Mouse (Mus musculus): ENCODE data around the gene Rfk. TPM values are rescaled to one million over a fixed set of nuclear protein-coding genes. Genes with fewer than 3 reads are reported as not detected.

Rfk gene
- polyA plus RNA-seq, 1 experiment, result 15.3 TPM

- Histone ChIP-seq H3K27me3 (ENCODE audit: control insufficient read depth, insufficient read depth, insufficient read length) (no peaks in the 10 kb centered on the region), H3K79me3 (ENCODE audit: low read depth) (no peaks in the 10 kb centered on the region), H3ac (ENCODE audit: control insufficient read depth, insufficient read length, low read depth) (no peak overlapping the region), H3K79me2 (ENCODE audit: control insufficient read depth, insufficient read depth) (no peaks in the 10 kb centered on the region), H3K4me3 (ENCODE audit: insufficient read depth, poor library complexity, severe bottlenecking) (no peak overlapping the region), H3K36me3 (ENCODE audit: control insufficient read depth, insufficient read depth) (no peaks in the 10 kb centered on the region)
- TF ChIP-seq CTCF (IDR thresholded peaks at IDR 0.05; ENCODE audit: control insufficient read depth, insufficient read depth, insufficient read length), result no peak
- no peak for TF ChIP-seq CEBPB (IDR thresholded peaks at IDR 0.05; ENCODE audit: low read depth)
- no peak for TF ChIP-seq MYOG (IDR thresholded peaks at IDR 0.05; ENCODE audit: control insufficient read depth, extremely low read depth, insufficient read length)
- no peak for TF ChIP-seq MYOD1 (IDR thresholded peaks at IDR 0.05; ENCODE audit: control insufficient read depth, insufficient read length, low read depth)
- no peak for TF ChIP-seq USF1 (IDR thresholded peaks at IDR 0.05; ENCODE audit: low read depth)
- no peak for TF ChIP-seq FOSL1 (IDR thresholded peaks at IDR 0.05; ENCODE audit: insufficient read depth, low read length, poor library complexity, severe bottlenecking)
- TF ChIP-seq MAX (IDR thresholded peaks at IDR 0.05), result no peak
These were observed 16.7 kb downstream of the Rfk start for GRCm38 (mm10) chr19:17410465-17411065.

GRCm38 (mm10) chr19:17412915-17413459 is 19.1 kb downstream of the Rfk start:
- TF ChIP-seq MYOD1 (IDR thresholded peaks at IDR 0.05; ENCODE audit: control insufficient read depth, insufficient read length, low read depth), result no peak
- no peak for TF ChIP-seq CTCF (IDR thresholded peaks at IDR 0.05; ENCODE audit: control insufficient read depth, insufficient read depth, insufficient read length)
- TF ChIP-seq CEBPB (IDR thresholded peaks at IDR 0.05; ENCODE audit: low read depth), result no peak
- TF ChIP-seq MAX (IDR thresholded peaks at IDR 0.05), result no peak
- TF ChIP-seq MYOG (IDR thresholded peaks at IDR 0.05; ENCODE audit: control insufficient read depth, extremely low read depth, insufficient read length), result no peak
- TF ChIP-seq USF1 (IDR thresholded peaks at IDR 0.05; ENCODE audit: low read depth), result no peak
- no peak for TF ChIP-seq FOSL1 (IDR thresholded peaks at IDR 0.05; ENCODE audit: insufficient read depth, low read length, poor library complexity, severe bottlenecking)
- H3ac ChIP-seq (ENCODE audit: control insufficient read depth, insufficient read length, low read depth), result no peak overlapping the region
- H3K27me3 ChIP-seq (ENCODE audit: control insufficient read depth, insufficient read depth, insufficient read length), result no peaks in the 10 kb centered on the region
- H3K79me2 ChIP-seq (ENCODE audit: control insufficient read depth, insufficient read depth), result no peaks in the 10 kb centered on the region
- H3K36me3 ChIP-seq (ENCODE audit: control insufficient read depth, insufficient read depth), result no peaks in the 10 kb centered on the region
- H3K4me3 ChIP-seq (ENCODE audit: insufficient read depth, poor library complexity, severe bottlenecking), result no peak overlapping the region
- H3K79me3 ChIP-seq (ENCODE audit: low read depth), result no peaks in the 10 kb centered on the region

- H3K79me2 ChIP-seq (ENCODE audit: control insufficient read depth, insufficient read depth), result no peaks in the 10 kb centered on the region
- H3K4me3 ChIP-seq (ENCODE audit: insufficient read depth, poor library complexity, severe bottlenecking), result no peak overlapping the region
- H3K79me3 ChIP-seq (ENCODE audit: low read depth), result no peaks in the 10 kb centered on the region
- H3K27me3 ChIP-seq (ENCODE audit: control insufficient read depth, insufficient read depth, insufficient read length), result no peaks in the 10 kb centered on the region
- H3K36me3 ChIP-seq (ENCODE audit: control insufficient read depth, insufficient read depth), result no peaks in the 10 kb centered on the region
- TF ChIP-seq MYOD1 (IDR thresholded peaks at IDR 0.05; ENCODE audit: control insufficient read depth, insufficient read length, low read depth) (no peak), MYOG (IDR thresholded peaks at IDR 0.05; ENCODE audit: control insufficient read depth, extremely low read depth, insufficient read length) (no peak), FOSL1 (IDR thresholded peaks at IDR 0.05; ENCODE audit: insufficient read depth, low read length, poor library complexity, severe bottlenecking) (no peak), USF1 (IDR thresholded peaks at IDR 0.05; ENCODE audit: low read depth) (no peak), CTCF (IDR thresholded peaks at IDR 0.05; ENCODE audit: control insufficient read depth, insufficient read depth, insufficient read length) (no peak), CEBPB (IDR thresholded peaks at IDR 0.05; ENCODE audit: low read depth) (no peak), MAX (IDR thresholded peaks at IDR 0.05) (no peak)
- no peak overlapping the region for H3ac ChIP-seq (ENCODE audit: control insufficient read depth, insufficient read length, low read depth)
These were observed 24.0 kb downstream of the Rfk start for GRCm38 (mm10) chr19:17417855-17418254.

GRCm38 (mm10) chr19:17423306-17423705 is 29.5 kb downstream of the Rfk start:
- Histone ChIP-seq H3K79me3 (ENCODE audit: low read depth) (no peaks in the 10 kb centered on the region), H3K27me3 (ENCODE audit: control insufficient read depth, insufficient read depth, insufficient read length) (peaks cover 3% of the 10 kb centered on the region), H3K4me3 (ENCODE audit: insufficient read depth, poor library complexity, severe bottlenecking) (no peak overlapping the region), H3ac (ENCODE audit: control insufficient read depth, insufficient read length, low read depth) (no peak overlapping the region), H3K79me2 (ENCODE audit: control insufficient read depth, insufficient read depth) (no peaks in the 10 kb centered on the region), H3K36me3 (ENCODE audit: control insufficient read depth, insufficient read depth) (no peaks in the 10 kb centered on the region)
- no peak for TF ChIP-seq FOSL1 (IDR thresholded peaks at IDR 0.05; ENCODE audit: insufficient read depth, low read length, poor library complexity, severe bottlenecking)
- no peak for TF ChIP-seq MYOD1 (IDR thresholded peaks at IDR 0.05; ENCODE audit: control insufficient read depth, insufficient read length, low read depth)
- TF ChIP-seq USF1 (IDR thresholded peaks at IDR 0.05; ENCODE audit: low read depth), result no peak
- TF ChIP-seq CTCF (IDR thresholded peaks at IDR 0.05; ENCODE audit: control insufficient read depth, insufficient read depth, insufficient read length), result no peak
- TF ChIP-seq CEBPB (IDR thresholded peaks at IDR 0.05; ENCODE audit: low read depth), result no peak
- TF ChIP-seq MYOG (IDR thresholded peaks at IDR 0.05; ENCODE audit: control insufficient read depth, extremely low read depth, insufficient read length), result no peak
- no peak for TF ChIP-seq MAX (IDR thresholded peaks at IDR 0.05)

- Histone ChIP-seq H3K79me2 (ENCODE audit: control insufficient read depth, insufficient read depth) (no peaks in the 10 kb centered on the region), H3K79me3 (ENCODE audit: low read depth) (no peaks in the 10 kb centered on the region), H3K27me3 (ENCODE audit: control insufficient read depth, insufficient read depth, insufficient read length) (peaks cover 3% of the 10 kb centered on the region), H3K36me3 (ENCODE audit: control insufficient read depth, insufficient read depth) (no peaks in the 10 kb centered on the region), H3K4me3 (ENCODE audit: insufficient read depth, poor library complexity, severe bottlenecking) (no peak overlapping the region), H3ac (ENCODE audit: control insufficient read depth, insufficient read length, low read depth) (no peak overlapping the region)
- TF ChIP-seq CTCF (IDR thresholded peaks at IDR 0.05; ENCODE audit: control insufficient read depth, insufficient read depth, insufficient read length) (no peak), CEBPB (IDR thresholded peaks at IDR 0.05; ENCODE audit: low read depth) (no peak), MYOG (IDR thresholded peaks at IDR 0.05; ENCODE audit: control insufficient read depth, extremely low read depth, insufficient read length) (no peak), FOSL1 (IDR thresholded peaks at IDR 0.05; ENCODE audit: insufficient read depth, low read length, poor library complexity, severe bottlenecking) (no peak), USF1 (IDR thresholded peaks at IDR 0.05; ENCODE audit: low read depth) (no peak), MYOD1 (IDR thresholded peaks at IDR 0.05; ENCODE audit: control insufficient read depth, insufficient read length, low read depth) (no peak), MAX (IDR thresholded peaks at IDR 0.05) (no peak)
These were observed 34.1 kb downstream of the Rfk start for GRCm38 (mm10) chr19:17427824-17428560.

Measured in C2C12 (cell line).